Mouse (Mus musculus) gastrocnemius, postnatal 25 days (tissue): ENCODE measurements around the gene Ttyh2. TPM values are rescaled to one million over a fixed set of nuclear protein-coding genes. Genes with fewer than 3 reads are reported as not detected.
A peak's percentile ranks its signal among the peaks of the same experiment; 100 is the strongest.

Experiments
- DNase-seq: peaks from one replicate; pipeline ENCODE4 v3.0.0; 2022
- total RNA-seq, 2 experiments: library from RNA; stranded (reverse); gene quantifications; 1 replicate in 1 of 2; 2 replicates in 1 of 2; pipeline ENCODE4 v1.2.3; 2021

Ttyh2 gene
- total RNA-seq, 2 experiments from 2014 or later = 17.9 to 20.1 TPM

DNA sequence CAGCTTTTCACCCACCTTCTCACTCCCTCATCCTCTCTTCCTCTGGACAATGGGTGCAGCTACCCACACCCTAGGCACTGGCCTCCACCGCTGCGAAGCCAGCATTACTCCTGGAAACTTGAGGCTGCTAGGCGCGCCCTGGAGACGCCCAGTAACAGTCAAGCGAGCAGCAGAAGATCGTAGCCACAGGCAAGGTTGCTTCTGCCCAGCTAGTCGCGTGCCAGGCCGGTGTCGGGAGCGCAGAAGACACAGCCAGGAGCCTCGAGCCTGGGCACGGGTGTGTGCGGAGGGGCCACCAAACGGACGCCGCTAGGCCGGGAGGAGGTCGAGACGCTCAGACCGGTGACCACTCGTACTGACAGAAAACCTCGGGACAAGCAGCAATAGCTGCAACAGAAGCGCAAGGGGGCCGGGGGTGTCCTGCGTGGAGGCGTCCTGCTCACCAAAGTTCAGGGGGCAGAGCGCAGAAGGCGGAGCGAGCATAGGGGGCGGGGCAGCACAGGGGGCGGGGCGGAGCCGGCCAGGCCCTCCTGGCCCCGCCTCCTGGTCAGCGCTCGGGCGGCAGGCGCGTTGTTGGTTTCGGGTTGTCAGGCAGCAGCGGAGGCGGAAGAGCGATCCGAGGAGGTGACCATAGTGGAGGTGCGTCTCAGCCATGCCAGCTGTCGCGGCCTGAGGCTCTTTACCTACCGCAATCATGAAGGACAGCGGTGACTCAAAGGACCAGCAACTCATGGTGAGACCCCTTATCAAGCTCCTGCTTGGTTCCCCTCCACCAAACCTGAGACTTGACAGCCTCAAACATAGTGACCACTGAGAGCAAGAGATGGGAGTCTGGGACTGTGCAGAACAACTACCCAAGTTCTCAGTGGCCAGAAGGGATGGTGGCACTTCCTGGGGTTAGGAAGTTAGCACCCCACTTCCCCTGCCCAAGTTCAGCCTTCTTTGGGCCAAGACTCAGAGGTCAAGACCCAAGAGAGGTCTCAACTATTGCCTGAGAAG lies 89.9 kb downstream of the Ttyh2 start, which contains the start of gene Kif19a:
Gene Kif19a, plus strand, starts transcription at position 569 of the 999 bp plus-strand sequence.
- peak; percentile 66 for DNase-seq

DNA sequence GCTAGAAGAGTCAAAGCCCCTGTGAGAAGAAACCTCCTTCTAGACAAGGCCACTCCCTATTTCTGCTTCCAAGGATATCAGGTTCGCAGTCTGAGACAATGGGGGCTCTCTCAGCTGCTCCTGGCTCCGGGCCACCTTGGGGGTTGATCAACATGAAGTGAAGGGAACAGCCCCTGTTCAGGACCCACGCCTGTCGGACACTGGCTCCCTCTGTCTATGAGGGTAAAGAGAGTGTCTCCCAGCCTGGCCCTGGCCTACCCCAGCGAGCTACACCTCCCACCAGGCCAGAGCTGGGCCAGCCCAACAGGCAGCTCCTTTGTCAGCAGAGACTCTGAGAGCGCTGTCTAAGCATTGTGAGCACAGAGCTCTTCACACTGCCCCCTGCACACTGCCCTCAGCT lies 94.7 kb downstream of the Ttyh2 start:
- no peak for DNase-seq

Other genes with a start within 250 kb of the Ttyh2 start
- 100 to 1,000 TPM; 462 to 524 TPM for gene Rpl38, start 6.9 kb upstream of the Ttyh2 start, total RNA-seq
- under 1 TPM; 0.24 to 0.61 TPM for gene Dnaic2, start 52.0 kb downstream of the Ttyh2 start, total RNA-seq
- gene Kif19a, start 90.0 kb downstream of the Ttyh2 start, total RNA-seq = 1 to 10 TPM; 1.3 to 2.0 TPM
- gene Btbd17, start 120.5 kb downstream of the Ttyh2 start, total RNA-seq = not detected
- gene Gpr142, start 123.5 kb downstream of the Ttyh2 start, total RNA-seq = not detected
- gene Gprc5c, start 175.7 kb downstream of the Ttyh2 start, total RNA-seq = 10 to 100 TPM; 31.2 to 47.0 TPM
- under 1 TPM; 0.43 to 0.72 TPM for gene Cd300a, start 214.6 kb downstream of the Ttyh2 start, total RNA-seq